In genomic region chr2:34399535-34399934, GRCm38 (mm10) we compare ENCODE assay signal across 15 mouse cellular contexts.
"Had no signal": no experiment of that assay in that cellular context is flagged by ENCODE, and none has a peak within 500 bp of the region (broad histone marks: within the 10 kb centered on the region; RNA-seq: fewer than 3 reads in every experiment).

No protein-coding gene starts in this region.

- DNase-seq: lung, adult 18-20 months; lung, embryonic 14.5 days; lung, postnatal 10 days; lung, postnatal 4 days; midbrain, embryonic 14.5 days; right cerebral cortex, postnatal 14 days; thymus, adult 2 months; thymus, postnatal 25 days; thymus, postnatal 4 days had no signal

- H3K36me3 ChIP-seq: midbrain, embryonic 10.5 days; midbrain, embryonic 12.5 days; neural tube, embryonic 12.5 days; stomach, embryonic 15.5 days had no signal

- H3K27me3 ChIP-seq: midbrain, embryonic 12.5 days; neural tube, embryonic 12.5 days; stomach, embryonic 15.5 days had no signal

- H3K4me2 ChIP-seq: lung, embryonic 14.5 days; midbrain, embryonic 12.5 days; neural tube, embryonic 12.5 days; stomach, embryonic 15.5 days had no signal

- H3K4me1 ChIP-seq: midbrain, embryonic 10.5 days; midbrain, embryonic 12.5 days; neural tube, embryonic 12.5 days; stomach, embryonic 15.5 days had no signal

- H3K9me3 ChIP-seq: midbrain, embryonic 10.5 days; midbrain, embryonic 12.5 days; neural tube, embryonic 12.5 days; stomach, embryonic 15.5 days had no signal

- H3K27ac ChIP-seq: midbrain, embryonic 10.5 days; midbrain, embryonic 12.5 days; neural tube, embryonic 12.5 days; stomach, embryonic 15.5 days; stomach, postnatal 0 days had no signal

- ATAC-seq: midbrain, embryonic 16.5 days had no signal

- H3K9ac ChIP-seq: lung, embryonic 14.5 days; midbrain, embryonic 12.5 days; neural tube, embryonic 12.5 days; stomach, embryonic 15.5 days had no signal

- H3K4me3 ChIP-seq: midbrain, embryonic 10.5 days; midbrain, embryonic 12.5 days; neural tube, embryonic 12.5 days; stomach, embryonic 15.5 days had no signal
